Mouse (Mus musculus) kidney, embryonic 14.5 days (tissue): ENCODE measurements around the gene Cdk11b. TPM values are rescaled to one million over a fixed set of nuclear protein-coding genes. Genes with fewer than 3 reads are reported as not detected.
A peak's percentile ranks its signal among the peaks of the same experiment; 100 is the strongest.
"Not testable (repeated sequence)": the region's sequence is repeated elsewhere in the genome, so short reads cannot be mapped to it uniquely, and the experiment has no call there.

Source experiments
- ATAC-seq: fragments of 200-750 bp; cut with Nextera tagmentation; 2 replicates; pipeline ENCODE4 v1.8.0; 2017; ENCODE audit warnings: moderate number of reproducible peaks, mild to moderate bottlenecking, moderate TSS enrichment, moderate library complexity; ENCODE audit not compliant: low FRiP score, low TSS enrichment
- H3K27ac ChIP-seq: fragments of 300-500 bp; sonication (generic); 2 replicates; pipeline ENCODE4 v1.5.1; 2014; ENCODE audit warnings: low read depth, mild to moderate bottlenecking, low read length, moderate library complexity, mixed read lengths
- H3K27me3 ChIP-seq: fragments of 300-500 bp; sonication (generic); 2 replicates; pipeline ENCODE4 v1.6.1; 2014; ENCODE audit warnings: mild to moderate bottlenecking, low read length; ENCODE audit not compliant: control insufficient read depth, insufficient read depth
- H3K36me3 ChIP-seq: fragments of 300-500 bp; sonication (generic); 2 replicates; pipeline ENCODE4 v1.6.1; 2014; ENCODE audit warnings: low read length, mixed read lengths; ENCODE audit not compliant: control insufficient read depth, insufficient read depth
- H3K4me1 ChIP-seq: fragments of 300-500 bp; sonication (generic); 2 replicates; pipeline ENCODE4 v1.6.1; 2014; ENCODE audit warnings: low read length, mixed read lengths; ENCODE audit not compliant: control insufficient read depth, insufficient read depth
- H3K4me2 ChIP-seq: fragments of 300-500 bp; sonication (generic); replicated peaks from 2 replicates; pipeline ENCODE4 v1.6.1; 2014; ENCODE audit warnings: low read depth, mild to moderate bottlenecking, low read length
- H3K4me3 ChIP-seq: fragments of 300-500 bp; sonication (generic); 2 replicates; pipeline ENCODE4 v1.5.1; 2014; ENCODE audit warnings: mild to moderate bottlenecking, low read length
- H3K9ac ChIP-seq: fragments of 300-500 bp; sonication (generic); 2 replicates; pipeline ENCODE4 v1.6.1; 2014; ENCODE audit warnings: low read depth, mild to moderate bottlenecking, low read length, moderate library complexity
- H3K9me3 ChIP-seq: fragments of 300-500 bp; sonication (generic); 2 replicates; pipeline ENCODE4 v1.6.1; 2016; ENCODE audit warnings: low read length; ENCODE audit not compliant: control insufficient read depth
- WGBS: fragments of 180-500 bp; shearing (Covaris S2); extraction: QIAGEN DNeasy Blood & Tissue Kit; methylation state at CpG from one replicate; pipeline ENCODE4 v1.1.7; 2014; 5-methylcytosine and 5-hydroxymethylcytosine counted together
- polyA plus RNA-seq: library from polyadenylated mRNA; unstranded; fragments of >200 nt; fragmentation: Nextera tagmentation; extraction: Ambion mirVana; gene quantifications from 2 replicates; pipeline ENCODE4 v1.2.1, GENCODE M21; 2014

Gene Cdk11b
- polyA plus RNA-seq, 1 experiment from 2014 or later, result 57.0 TPM

DNA sequence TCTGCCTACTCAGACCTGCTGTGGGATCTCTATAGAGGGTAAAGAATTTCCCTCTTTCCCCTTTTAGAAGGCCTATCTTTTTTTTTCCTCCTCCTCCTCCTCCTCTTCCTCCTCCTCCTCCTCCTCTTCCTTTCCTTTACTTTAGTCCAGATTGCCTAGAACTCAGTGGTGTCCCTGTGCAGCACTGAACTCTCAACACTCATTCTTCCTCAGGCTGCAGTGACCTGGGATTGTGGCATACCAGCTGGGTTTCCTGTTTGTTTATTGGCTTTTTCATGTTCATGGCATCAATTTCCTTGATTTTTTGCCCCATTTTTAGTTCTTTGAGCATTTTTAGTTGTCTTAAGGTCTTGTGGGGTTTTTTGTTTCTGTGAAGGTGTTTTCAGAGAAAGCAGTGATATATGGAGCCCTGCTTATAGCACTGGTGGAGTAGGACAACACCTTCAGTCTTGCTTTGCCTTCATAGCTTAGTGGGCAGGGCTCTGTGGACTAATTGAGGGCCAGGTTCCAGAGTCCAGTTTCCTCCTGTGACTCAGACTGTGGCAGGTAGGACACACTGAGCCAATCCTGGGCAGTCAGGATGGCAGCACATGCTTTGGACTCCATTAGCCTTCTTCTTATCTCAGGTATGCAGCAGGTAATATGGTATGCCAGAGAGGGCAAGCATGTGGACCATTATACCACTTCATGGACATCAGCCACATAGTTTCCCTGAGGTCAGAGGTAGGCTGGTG lies 11.3 kb downstream of the Cdk11b start:
- peaks cover 92% of the 10 kb centered on the region for H3K36me3 ChIP-seq

DNA sequence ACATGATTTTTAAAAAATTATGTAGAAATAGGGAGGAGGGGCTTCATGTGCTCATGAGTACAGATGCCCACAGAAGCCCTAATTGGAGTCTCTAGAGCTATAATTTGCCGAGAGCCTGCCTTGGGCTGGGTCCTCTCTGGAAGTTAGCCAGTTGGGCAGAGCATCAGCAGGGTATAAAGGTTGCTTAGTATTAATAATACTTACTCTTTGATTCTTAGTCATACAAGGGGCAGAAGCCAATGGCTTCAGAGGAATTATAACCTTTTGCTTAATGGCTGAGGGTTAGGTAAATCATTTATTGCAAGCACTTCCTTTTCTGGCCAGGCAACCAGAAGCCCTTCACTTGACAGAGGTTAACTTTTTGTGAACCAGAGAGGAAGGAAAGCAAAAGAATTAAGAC lies 18.9 kb downstream of the Cdk11b start:
- Histone ChIP-seq H3K27ac (no peak overlapping the region), H3K36me3 (peaks cover 75% of the 10 kb centered on the region), H3K9ac (no peak overlapping the region), H3K4me3 (no peak overlapping the region), H3K4me2 (no peak overlapping the region), H3K4me1 (no peaks in the 10 kb centered on the region), H3K9me3 (no peaks in the 10 kb centered on the region), H3K27me3 (no peaks in the 10 kb centered on the region)
- WGBS, result 92% methylated on average over 1 of the region's 1 CpGs
- no peak for ATAC-seq

More for the DNA sequence above, 11.3 kb downstream of the Cdk11b start:
- Histone ChIP-seq H3K9ac (no peak overlapping the region), H3K27ac (no peak overlapping the region), H3K4me3 (no peak overlapping the region), H3K27me3 (no peaks in the 10 kb centered on the region), H3K9me3 (no peaks in the 10 kb centered on the region), H3K4me2 (no peak overlapping the region), H3K4me1 (no peaks in the 10 kb centered on the region)
- no peak for ATAC-seq

DNA sequence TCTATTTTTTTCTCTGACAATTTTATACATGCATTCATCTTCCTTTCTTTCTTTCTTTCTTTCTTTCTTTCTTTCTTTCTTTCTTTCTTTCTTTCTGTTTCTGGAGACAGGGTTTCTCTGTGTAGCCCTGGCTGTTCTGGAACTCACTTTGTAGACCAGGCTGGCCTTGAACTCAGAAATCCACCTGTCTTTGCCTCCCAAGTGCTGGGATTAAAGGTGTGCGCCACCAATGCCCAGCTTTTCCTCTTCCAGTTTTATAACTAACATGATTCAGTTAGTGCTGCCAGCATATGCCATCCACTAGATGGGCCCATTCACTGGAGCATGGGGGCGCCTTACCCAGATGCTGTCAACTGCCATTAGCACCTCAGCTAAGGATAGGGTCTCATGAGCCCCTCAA lies 20.7 kb downstream of the Cdk11b start, which contains the start of gene Gm10563:
TSS of gene Gm10563 (minus strand) at position 101 of the 400 bp plus-strand sequence.
- H3K27me3 ChIP-seq, H3K4me2 ChIP-seq, H3K9me3 ChIP-seq, ATAC-seq, H3K4me1 ChIP-seq, H3K4me3 ChIP-seq, H3K27ac ChIP-seq, H3K9ac ChIP-seq: not testable (repeated sequence)
- peaks cover 78% of the 10 kb centered on the region for H3K36me3 ChIP-seq
- 96% methylated on average over 2 of the region's 2 CpGs for WGBS

DNA sequence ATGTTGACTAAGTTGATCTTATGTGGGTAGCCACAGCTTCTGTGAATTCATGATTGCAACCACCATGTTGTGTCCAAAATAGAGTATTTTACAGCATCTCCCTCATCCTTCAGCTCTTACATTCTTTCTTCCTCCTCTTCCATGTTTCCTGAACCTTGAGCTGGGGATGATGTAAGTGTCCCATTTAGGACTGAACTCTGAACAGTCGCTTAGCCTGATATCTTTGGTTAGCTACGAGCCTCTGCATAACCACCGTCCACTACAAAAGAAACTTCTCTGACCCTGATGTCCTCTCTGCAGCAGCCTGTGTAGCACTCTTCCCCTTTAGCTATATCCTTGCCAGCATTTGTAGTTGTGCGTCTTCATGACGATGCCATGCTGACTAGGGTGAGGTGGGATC lies 21.1 kb downstream of the Cdk11b start:
- no peak overlapping the region for H3K9ac ChIP-seq
- H3K27ac ChIP-seq, result no peak overlapping the region
- no peaks in the 10 kb centered on the region for H3K9me3 ChIP-seq
- no peaks in the 10 kb centered on the region for H3K4me1 ChIP-seq
- WGBS, result 95% methylated on average over 5 of the region's 5 CpGs
- no peak overlapping the region for H3K4me2 ChIP-seq
- no peak for ATAC-seq
- H3K4me3 ChIP-seq, result no peak overlapping the region
- peaks cover 78% of the 10 kb centered on the region for H3K36me3 ChIP-seq
- H3K27me3 ChIP-seq, result no peaks in the 10 kb centered on the region

DNA sequence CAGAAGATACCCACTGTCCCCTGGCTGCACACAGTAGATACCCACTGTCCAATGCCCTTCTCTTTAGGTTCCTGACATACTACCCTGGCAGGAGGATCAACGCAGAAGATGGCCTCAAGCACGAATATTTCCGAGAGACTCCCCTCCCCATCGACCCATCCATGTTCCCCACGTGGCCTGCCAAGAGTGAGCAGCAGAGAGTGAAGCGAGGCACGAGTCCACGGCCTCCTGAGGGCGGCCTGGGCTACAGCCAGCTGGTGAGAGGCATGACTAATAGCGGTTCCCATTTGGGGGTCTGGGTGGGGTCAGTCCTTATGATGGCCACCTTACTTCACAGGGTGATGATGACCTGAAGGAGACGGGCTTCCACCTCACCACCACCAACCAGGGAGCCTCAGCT lies 24.7 kb downstream of the Cdk11b start:
- WGBS, result 87% methylated on average over 11 of the region's 11 CpGs

DNA sequence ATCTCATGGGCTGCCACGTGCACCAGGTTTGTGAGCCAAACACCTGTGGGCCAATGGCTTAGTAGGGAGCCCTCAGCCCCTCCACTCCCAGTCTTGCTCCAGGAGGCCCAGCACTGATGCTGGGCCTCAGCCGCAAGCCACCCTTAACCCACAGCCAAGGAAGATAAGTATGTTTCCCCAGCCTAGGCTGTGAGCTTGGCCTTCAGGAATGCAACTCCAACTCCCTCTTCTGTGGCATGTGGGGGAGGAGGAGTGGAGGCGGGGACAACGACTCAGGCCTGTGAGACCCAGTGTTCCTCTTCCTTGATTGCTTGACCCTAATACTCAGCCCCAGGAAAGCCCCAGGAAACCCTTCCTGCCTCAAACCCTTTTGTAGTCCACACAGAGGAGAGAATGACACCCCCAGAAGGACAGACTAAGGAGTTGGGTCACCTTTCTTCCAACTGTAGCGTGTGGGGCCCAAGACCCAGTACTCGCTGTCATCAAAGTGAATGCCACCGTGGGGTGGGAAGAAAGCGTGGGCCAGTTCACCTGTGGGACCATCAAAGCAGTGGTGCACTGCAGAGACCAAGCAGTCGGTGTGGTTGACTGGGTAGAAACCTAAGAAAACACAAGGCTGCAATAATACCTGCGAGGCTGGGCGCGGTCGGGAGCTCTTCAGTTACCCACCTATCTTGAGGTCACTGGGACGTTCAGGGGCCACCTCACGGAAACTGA lies 27.1 kb downstream of the Cdk11b start:
- 48% methylated on average over 15 of the region's 15 CpGs for WGBS
- Histone ChIP-seq H3K9me3 (no peaks in the 10 kb centered on the region), H3K36me3 (peaks cover 45% of the 10 kb centered on the region), H3K27ac (peak overlapping the region; percentile 67; the same call in 1 of the 2 replicates), H3K27me3 (peaks cover 22% of the 10 kb centered on the region), H3K4me1 (peaks cover 36% of the 10 kb centered on the region), H3K4me3 (peak overlapping the region; percentile 47; the same call in 1 of the 2 replicates), H3K9ac (peak overlapping the region; percentile 68; the same call in 1 of the 2 replicates), H3K4me2 (peak overlapping the region; percentile 92)
- peak; percentile 41 for ATAC-seq

More for the DNA sequence above, 24.7 kb downstream of the Cdk11b start:
- no peak overlapping the region for H3K27ac ChIP-seq
- peaks cover 54% of the 10 kb centered on the region for H3K36me3 ChIP-seq
- no peak overlapping the region for H3K9ac ChIP-seq
- H3K4me2 ChIP-seq, result no peak overlapping the region
- H3K4me3 ChIP-seq, result no peak overlapping the region
- H3K9me3 ChIP-seq, result no peaks in the 10 kb centered on the region
- H3K4me1 ChIP-seq, result peaks cover 26% of the 10 kb centered on the region
- ATAC-seq, result no peak
- H3K27me3 ChIP-seq, result peaks cover 11% of the 10 kb centered on the region

DNA sequence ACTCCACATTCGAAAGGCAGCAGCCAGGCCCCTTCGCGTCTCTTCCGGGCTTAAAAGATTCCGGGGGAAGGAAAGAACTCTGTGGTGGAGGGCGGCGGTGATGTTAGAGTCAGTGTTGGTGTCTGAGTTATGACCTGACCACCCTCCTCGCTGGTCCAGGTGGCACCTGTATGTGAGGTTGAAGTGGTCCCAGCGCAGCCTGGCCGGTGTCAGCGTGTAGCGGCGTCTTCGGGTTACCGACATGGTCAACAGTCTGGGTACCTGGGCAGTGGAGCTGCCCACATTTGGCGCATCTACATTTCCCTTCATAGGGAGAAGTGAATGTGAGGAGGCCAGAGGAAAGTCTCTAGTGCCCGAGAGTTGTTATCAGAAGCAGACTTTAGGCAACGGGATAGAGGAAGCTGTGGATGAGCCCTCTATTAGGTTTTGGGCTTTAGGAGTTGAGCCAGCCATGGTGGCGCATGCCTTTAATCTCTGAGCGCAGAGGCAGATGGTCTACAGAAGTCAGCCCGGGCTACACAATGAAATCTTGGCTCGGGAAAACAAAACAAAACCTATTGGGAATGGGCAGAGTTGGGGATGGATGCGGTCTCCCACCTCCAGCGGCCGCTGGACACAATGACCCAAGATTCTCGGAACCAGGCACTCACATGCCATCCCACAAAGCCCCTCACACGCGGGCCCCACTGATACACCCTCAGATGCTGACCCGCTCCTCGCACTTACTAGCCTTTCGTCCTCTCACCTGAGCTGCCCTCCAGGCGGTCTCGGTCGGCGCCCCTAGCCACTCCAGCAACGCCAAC lies 27.8 kb downstream of the Cdk11b start:
- Histone ChIP-seq H3K9me3 (no peaks in the 10 kb centered on the region), H3K4me3 (peak overlapping the region; percentile 47), H3K27me3 (peaks cover 22% of the 10 kb centered on the region), H3K9ac (peak overlapping the region; percentile 68), H3K36me3 (peaks cover 44% of the 10 kb centered on the region), H3K27ac (peak overlapping the region; percentile 69), H3K4me1 (peaks cover 36% of the 10 kb centered on the region), H3K4me2 (peak overlapping the region; percentile 92)
- no peak; the same call in 1 of the 2 replicates for ATAC-seq
- 19% methylated on average over 35 of the region's 36 CpGs for WGBS

DNA sequence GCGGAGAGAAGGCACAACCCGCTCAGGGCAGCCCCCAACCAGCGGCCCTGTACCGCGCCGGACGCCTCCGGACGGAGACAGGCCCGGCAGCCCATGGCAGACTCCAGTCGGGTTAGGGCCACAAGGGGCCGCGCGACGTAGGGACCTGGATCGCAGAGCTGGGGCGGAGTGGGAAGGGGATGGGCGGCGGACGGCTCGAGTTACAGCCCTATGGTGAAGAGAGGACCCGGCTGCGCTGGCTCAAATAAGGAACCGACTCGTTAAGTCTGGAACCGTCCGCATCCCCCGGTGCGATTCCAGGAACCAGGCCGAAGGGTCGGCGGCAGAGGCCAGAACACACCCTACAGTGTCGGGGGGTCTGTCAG lies 28.4 kb downstream of the Cdk11b start, which contains the start of gene Mmp23:
TSS of gene Mmp23 (minus strand) at position 299 of the 365 bp plus-strand sequence.
- Histone ChIP-seq H3K9ac (peak within 1 kb of the TSS; percentile 68), H3K27me3 (peaks cover 22% of the 10 kb centered on the region), H3K27ac (peak within 1 kb of the TSS; percentile 69), H3K4me1 (peaks cover 36% of the 10 kb centered on the region), H3K9me3 (no peaks in the 10 kb centered on the region), H3K4me3 (peak within 1 kb of the TSS; percentile 47), H3K36me3 (peaks cover 39% of the 10 kb centered on the region), H3K4me2 (peak within 1 kb of the TSS; percentile 92)
- peak; percentile 72 for ATAC-seq
- WGBS, result under 1% methylated on average over 33 of the region's 33 CpGs
